Mouse (Mus musculus): ENCODE data around the gene Smarcc1. TPM values are rescaled to one million over a fixed set of nuclear protein-coding genes. Genes with fewer than 3 reads are reported as not detected.

Smarcc1 gene
- polyA plus RNA-seq, 1 experiment from 2014 or later: 205 TPM

GRCm38 (mm10) chr9:110247049-110247448 lies 129.5 kb downstream of the Smarcc1 start:
- 90% methylated on average over 10 of the region's 10 CpGs for WGBS
- DNase-seq (ENCODE audit: extremely low spot score, low spot score): no peak
- H3K4me3 ChIP-seq: no peak overlapping the region
- H3K9me3 ChIP-seq: no peaks in the 10 kb centered on the region
- H3K27me3 ChIP-seq (ENCODE audit: poor library complexity, severe bottlenecking): peaks cover 52% of the 10 kb centered on the region
- no peak overlapping the region for H3K27ac ChIP-seq
- peaks cover 60% of the 10 kb centered on the region for H3K4me1 ChIP-seq
- H3K36me3 ChIP-seq (replicated peaks): peaks cover 21% of the 10 kb centered on the region

DNA sequence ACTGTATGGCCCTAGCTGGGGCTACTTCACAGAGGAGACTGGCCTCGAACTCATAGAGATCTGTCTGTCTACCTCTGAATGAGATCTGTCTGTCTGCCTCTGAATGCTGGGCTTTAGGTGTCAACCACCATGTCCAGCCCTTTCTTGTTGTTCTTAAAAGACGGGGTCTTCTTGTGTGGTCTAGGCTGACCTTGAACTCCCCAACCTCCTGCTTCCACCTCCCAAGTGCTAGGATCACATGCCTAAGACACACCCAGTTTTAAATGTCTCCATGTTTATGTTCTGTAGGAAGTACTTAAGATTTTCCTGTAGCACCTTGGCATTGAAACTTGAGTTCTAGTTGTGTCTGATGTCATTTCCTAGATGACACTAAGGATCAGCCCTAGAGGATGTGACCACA lies 131.4 kb downstream of the Smarcc1 start:
- no peaks in the 10 kb centered on the region for H3K9me3 ChIP-seq
- H3K4me1 ChIP-seq: peaks cover 60% of the 10 kb centered on the region
- H3K27ac ChIP-seq: peak overlapping the region; percentile 92
- 82% methylated on average over 2 of the region's 2 CpGs for WGBS
- peaks cover 34% of the 10 kb centered on the region for H3K27me3 ChIP-seq (ENCODE audit: poor library complexity, severe bottlenecking)
- H3K4me3 ChIP-seq: no peak overlapping the region; the same call in 1 of the 2 replicates
- peaks cover 12% of the 10 kb centered on the region; the same call in 1 of the 2 replicates for H3K36me3 ChIP-seq (replicated peaks)
- no peak for DNase-seq (ENCODE audit: extremely low spot score, low spot score)

- H3K4me1 ChIP-seq: peaks cover 54% of the 10 kb centered on the region
- WGBS: 9% methylated on average over 11 of the region's 11 CpGs
- peak overlapping the region; percentile 34; the same call in 1 of the 2 replicates for H3K4me3 ChIP-seq
- no peaks in the 10 kb centered on the region for H3K9me3 ChIP-seq
- peak overlapping the region; percentile 92 for H3K27ac ChIP-seq
- peak; percentile 73 for DNase-seq (ENCODE audit: extremely low spot score, low spot score)
- peaks cover 23% of the 10 kb centered on the region for H3K27me3 ChIP-seq (ENCODE audit: poor library complexity, severe bottlenecking)
- H3K36me3 ChIP-seq (replicated peaks): peaks cover 12% of the 10 kb centered on the region; the same call in 1 of the 2 replicates
Observed at GRCm38 (mm10) chr9:110249823-110250543, 132.5 kb downstream of the Smarcc1 start.

- Histone ChIP-seq H3K4me1 (peaks cover 54% of the 10 kb centered on the region), H3K9me3 (no peaks in the 10 kb centered on the region), H3K27ac (peak overlapping the region; percentile 92), H3K27me3 (ENCODE audit: poor library complexity, severe bottlenecking) (peaks cover 15% of the 10 kb centered on the region), H3K36me3 (replicated peaks) (peaks cover 12% of the 10 kb centered on the region; the same call in 1 of the 2 replicates), H3K4me3 (peak overlapping the region; percentile 34; the same call in 1 of the 2 replicates)
- 90% methylated on average over 14 of the region's 14 CpGs for WGBS
- DNase-seq (ENCODE audit: extremely low spot score, low spot score): no peak
Observed at GRCm38 (mm10) chr9:110250776-110251175, 133.3 kb downstream of the Smarcc1 start.

GRCm38 (mm10) chr9:110255407-110256019 lies 138.0 kb downstream of the Smarcc1 start:
- Histone ChIP-seq H3K27me3 (ENCODE audit: poor library complexity, severe bottlenecking) (no peaks in the 10 kb centered on the region), H3K9me3 (no peaks in the 10 kb centered on the region), H3K36me3 (replicated peaks) (peaks cover 2% of the 10 kb centered on the region; the same call in 1 of the 2 replicates), H3K4me3 (peak overlapping the region; percentile 1; the same call in 1 of the 2 replicates), H3K4me1 (peaks cover 38% of the 10 kb centered on the region), H3K27ac (peak overlapping the region; percentile 81)
- peak; percentile 65 for DNase-seq (ENCODE audit: extremely low spot score, low spot score)
- 57% methylated on average over 15 of the region's 15 CpGs for WGBS

DNA sequence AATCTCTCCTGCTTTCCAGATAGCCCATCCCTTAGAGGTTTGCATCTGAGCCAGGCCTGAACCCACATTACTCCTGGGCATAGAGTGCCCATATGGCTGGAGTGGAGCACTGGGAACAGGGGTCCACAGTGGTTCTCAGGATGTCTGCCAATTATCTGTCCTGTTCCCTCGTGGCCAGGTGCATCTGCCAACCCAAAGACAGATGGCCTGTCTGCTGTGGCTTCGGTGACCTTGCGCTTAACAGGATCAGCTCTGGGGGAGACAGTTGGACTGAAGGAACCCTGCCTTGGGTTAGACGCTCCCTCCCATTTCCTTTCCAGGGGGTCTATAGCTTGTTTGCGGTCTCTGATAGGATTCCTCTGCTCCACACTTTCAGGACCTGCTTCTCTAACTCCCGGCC lies 141.1 kb downstream of the Smarcc1 start:
- Histone ChIP-seq H3K27me3 (ENCODE audit: poor library complexity, severe bottlenecking) (no peaks in the 10 kb centered on the region), H3K4me3 (no peak overlapping the region), H3K27ac (peak overlapping the region; percentile 59), H3K36me3 (replicated peaks) (peaks cover 8% of the 10 kb centered on the region; the same call in 1 of the 2 replicates), H3K9me3 (no peaks in the 10 kb centered on the region), H3K4me1 (peaks cover 26% of the 10 kb centered on the region)
- WGBS: 90% methylated on average over 6 of the region's 6 CpGs
- DNase-seq (ENCODE audit: extremely low spot score, low spot score): no peak

GRCm38 (mm10) chr9:110259118-110259517 lies 141.6 kb downstream of the Smarcc1 start:
- Histone ChIP-seq H3K27ac (peak overlapping the region; percentile 59), H3K27me3 (ENCODE audit: poor library complexity, severe bottlenecking) (no peaks in the 10 kb centered on the region), H3K4me3 (no peak overlapping the region), H3K9me3 (no peaks in the 10 kb centered on the region), H3K4me1 (peaks cover 26% of the 10 kb centered on the region), H3K36me3 (replicated peaks) (peaks cover 8% of the 10 kb centered on the region; the same call in 1 of the 2 replicates)
- 84% methylated on average over 3 of the region's 3 CpGs for WGBS
- no peak for DNase-seq (ENCODE audit: extremely low spot score, low spot score)

- Histone ChIP-seq H3K4me3 (no peak overlapping the region), H3K27me3 (ENCODE audit: poor library complexity, severe bottlenecking) (no peaks in the 10 kb centered on the region), H3K9me3 (no peaks in the 10 kb centered on the region), H3K36me3 (replicated peaks) (peaks cover 8% of the 10 kb centered on the region; the same call in 1 of the 2 replicates), H3K4me1 (peaks cover 5% of the 10 kb centered on the region), H3K27ac (0 out of 2 replicates have a peak overlapping the region, but pooled peaks have one; percentile 1)
- 88% methylated on average over 8 of the region's 8 CpGs for WGBS
- no peak for DNase-seq (ENCODE audit: extremely low spot score, low spot score)
Observed at GRCm38 (mm10) chr9:110263181-110263580, 145.7 kb downstream of the Smarcc1 start.

- Histone ChIP-seq H3K4me3 (no peak overlapping the region), H3K4me1 (peaks cover 8% of the 10 kb centered on the region), H3K27me3 (ENCODE audit: poor library complexity, severe bottlenecking) (no peaks in the 10 kb centered on the region), H3K27ac (peak overlapping the region; percentile 22; the same call in 1 of the 2 replicates), H3K36me3 (replicated peaks) (peaks cover 8% of the 10 kb centered on the region; the same call in 1 of the 2 replicates), H3K9me3 (no peaks in the 10 kb centered on the region)
- DNase-seq (ENCODE audit: extremely low spot score, low spot score): no peak
- 83% methylated on average over 9 of the region's 9 CpGs for WGBS
Observed at GRCm38 (mm10) chr9:110264991-110265390, 147.5 kb downstream of the Smarcc1 start.

- no peak for DNase-seq (ENCODE audit: extremely low spot score, low spot score)
- H3K4me1 ChIP-seq: peaks cover 8% of the 10 kb centered on the region
- WGBS: 92% methylated on average over 10 of the region's 10 CpGs
- H3K4me3 ChIP-seq: no peak overlapping the region
- H3K27ac ChIP-seq: no peak overlapping the region
- no peaks in the 10 kb centered on the region for H3K27me3 ChIP-seq (ENCODE audit: poor library complexity, severe bottlenecking)
- no peaks in the 10 kb centered on the region for H3K9me3 ChIP-seq
- no peaks in the 10 kb centered on the region for H3K36me3 ChIP-seq (replicated peaks)
Observed at GRCm38 (mm10) chr9:110268416-110268815, 150.9 kb downstream of the Smarcc1 start.

- H3K4me3 ChIP-seq: no peak overlapping the region
- H3K4me1 ChIP-seq: peaks cover 11% of the 10 kb centered on the region
- WGBS: 88% methylated on average over 3 of the region's 3 CpGs
- no peaks in the 10 kb centered on the region for H3K36me3 ChIP-seq (replicated peaks)
- no peaks in the 10 kb centered on the region for H3K27me3 ChIP-seq (ENCODE audit: poor library complexity, severe bottlenecking)
- H3K27ac ChIP-seq: no peak overlapping the region
- no peaks in the 10 kb centered on the region for H3K9me3 ChIP-seq
- no peak for DNase-seq (ENCODE audit: extremely low spot score, low spot score)
Observed at GRCm38 (mm10) chr9:110272330-110272729, 154.8 kb downstream of the Smarcc1 start.

DNA sequence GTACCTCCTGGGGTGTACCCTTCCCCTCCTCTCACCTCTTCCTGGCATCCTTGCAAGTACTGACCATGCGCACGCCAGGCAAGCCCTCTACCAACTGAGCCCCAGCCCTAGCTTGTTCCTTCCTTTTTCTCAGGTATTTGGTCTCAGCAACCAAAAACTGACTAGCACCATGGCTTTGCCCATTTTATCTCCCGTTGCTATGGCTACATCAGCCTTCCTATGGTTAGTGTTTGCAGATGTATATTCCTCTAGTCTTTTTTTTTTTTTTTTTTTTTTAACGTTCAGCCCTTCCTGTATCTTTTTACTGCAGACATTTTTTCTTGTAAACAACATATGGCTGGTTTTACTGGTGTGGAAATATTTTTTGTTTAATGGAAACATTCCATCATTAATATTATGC lies 156.0 kb downstream of the Smarcc1 start:
- Histone ChIP-seq H3K27ac (no peak overlapping the region), H3K27me3 (ENCODE audit: poor library complexity, severe bottlenecking) (no peaks in the 10 kb centered on the region), H3K36me3 (replicated peaks) (no peaks in the 10 kb centered on the region), H3K9me3 (no peaks in the 10 kb centered on the region), H3K4me3 (no peak overlapping the region), H3K4me1 (peaks cover 12% of the 10 kb centered on the region)
- no peak for DNase-seq (ENCODE audit: extremely low spot score, low spot score)
- WGBS: 85% methylated on average over 4 of the region's 4 CpGs

DNA sequence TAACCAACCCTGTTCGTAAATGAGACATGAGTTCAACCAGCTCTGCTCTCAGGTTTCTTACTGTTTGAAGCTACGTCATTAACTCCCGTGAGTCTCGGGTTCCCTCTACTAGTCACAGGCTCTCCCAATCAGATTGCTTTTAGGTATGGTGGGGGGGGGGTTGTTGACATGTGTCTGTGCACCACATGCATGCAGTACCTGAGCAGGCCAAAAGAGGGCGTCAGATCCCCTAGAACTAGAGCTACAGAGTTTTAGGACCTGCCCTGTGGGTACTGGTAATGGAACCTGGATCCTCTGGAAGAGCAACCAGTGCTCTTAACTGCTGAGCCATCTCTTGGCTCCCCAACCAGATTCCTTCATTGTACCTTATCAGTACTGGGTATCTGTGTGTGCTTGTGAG lies 158.4 kb downstream of the Smarcc1 start:
- Histone ChIP-seq H3K27ac (0 out of 2 replicates have a peak overlapping the region, but pooled peaks have one; percentile 25), H3K36me3 (replicated peaks) (no peaks in the 10 kb centered on the region), H3K4me1 (peaks cover 12% of the 10 kb centered on the region), H3K27me3 (ENCODE audit: poor library complexity, severe bottlenecking) (no peaks in the 10 kb centered on the region), H3K4me3 (no peak overlapping the region), H3K9me3 (no peaks in the 10 kb centered on the region)
- 80% methylated on average over 5 of the region's 5 CpGs for WGBS
- no peak for DNase-seq (ENCODE audit: extremely low spot score, low spot score)
